Mouse (Mus musculus) limb, embryonic 14.5 days (tissue): ENCODE measurements around the gene Krt72. TPM values are rescaled to one million over a fixed set of nuclear protein-coding genes. Genes with fewer than 3 reads are reported as not detected.

Experiments
- ATAC-seq: fragments of 200-750 bp; cut with Nextera tagmentation; 2 replicates; pipeline ENCODE4 v1.8.0; 2017; ENCODE audit warnings: low read depth, moderate number of reproducible peaks, moderate TSS enrichment; ENCODE audit not compliant: low FRiP score
- DNase-seq: peaks from one replicate; pipeline ENCODE4 v3.0.0-alpha.2; 2015; ENCODE audit warnings: low spot score
- H3K27ac ChIP-seq: fragments of 300-500 bp; sonication (generic); replicated peaks from 2 replicates; pipeline ENCODE4 v1.5.1; 2014; ENCODE audit warnings: low read depth, mild to moderate bottlenecking, low read length, moderate library complexity, mixed read lengths
- H3K27me3 ChIP-seq: fragments of 300-500 bp; sonication (generic); 2 replicates; pipeline ENCODE4 v1.6.1; 2014; ENCODE audit warnings: low read length, mixed read lengths; ENCODE audit not compliant: control insufficient read depth, insufficient read depth
- H3K36me3 ChIP-seq: fragments of 300-500 bp; sonication (generic); 2 replicates; pipeline ENCODE4 v1.6.1; 2014; ENCODE audit warnings: mild to moderate bottlenecking, low read length, moderate library complexity, mixed read lengths; ENCODE audit not compliant: control insufficient read depth, insufficient read depth
- H3K4me1 ChIP-seq: fragments of 300-500 bp; sonication (generic); 2 replicates; pipeline ENCODE4 v1.6.1; 2014; ENCODE audit warnings: antibody characterized with exemption, low read length, mixed read lengths; ENCODE audit not compliant: control insufficient read depth, insufficient read depth
- H3K4me2 ChIP-seq: fragments of 300-500 bp; sonication (generic); replicated peaks from 2 replicates; pipeline ENCODE4 v1.6.1; 2014; ENCODE audit warnings: low read depth, mild to moderate bottlenecking, low read length, moderate library complexity; ENCODE audit not compliant: severe bottlenecking
- H3K4me3 ChIP-seq: fragments of 300-500 bp; sonication (generic); replicated peaks from 2 replicates; pipeline ENCODE4 v1.5.1; 2014; ENCODE audit warnings: low read length
- H3K9ac ChIP-seq: fragments of 300-500 bp; sonication (generic); 2 replicates; pipeline ENCODE4 v1.6.1; 2014; ENCODE audit warnings: mild to moderate bottlenecking, low read depth, low read length, moderate library complexity; ENCODE audit not compliant: severe bottlenecking
- H3K9me3 ChIP-seq: fragments of 300-500 bp; sonication (generic); 2 replicates; pipeline ENCODE4 v1.6.1; 2016; ENCODE audit warnings: low read length; ENCODE audit not compliant: control insufficient read depth
- POLR2A ChIP-seq: fragments of 200-500 bp; IDR thresholded peaks from 2 replicates; pipeline ENCODE4 v1.8.0; 2012; ENCODE audit warnings: inconsistent platforms, mild to moderate bottlenecking, moderate library complexity, borderline replicate concordance; ENCODE audit not compliant: insufficient read depth, insufficient read length; ENCODE audit errors: extremely low read depth
- WGBS: fragments of 180-500 bp; shearing (Covaris S2); extraction: QIAGEN DNeasy Blood & Tissue Kit; methylation state at CpG from one replicate; pipeline ENCODE4 v1.1.7; 2014; 5-methylcytosine and 5-hydroxymethylcytosine counted together
- polyA plus RNA-seq, 2 experiments: library from polyadenylated mRNA; depleted of rRNA in 1 of 2; stranded (reverse) in 1 of 2; unstranded in 1 of 2; fragments of >200 nt; fragmentation: Nextera tagmentation in 1 of 2; extraction: Ambion mirVana in 1 of 2; gene quantifications; 2 replicates each; pipeline versions ENCODE4 v1.2.1 to v1.2.3; 2012 to 2014

Krt72 gene
- polyA plus RNA-seq (2012; rRNA removed) = 0.15 and 0.36 TPM in 2 replicates
- polyA plus RNA-seq (2014; fragmentation: Nextera tagmentation; extraction: Ambion mirVana) = 0.40 and 1.0 TPM in 2 replicates

DNA sequence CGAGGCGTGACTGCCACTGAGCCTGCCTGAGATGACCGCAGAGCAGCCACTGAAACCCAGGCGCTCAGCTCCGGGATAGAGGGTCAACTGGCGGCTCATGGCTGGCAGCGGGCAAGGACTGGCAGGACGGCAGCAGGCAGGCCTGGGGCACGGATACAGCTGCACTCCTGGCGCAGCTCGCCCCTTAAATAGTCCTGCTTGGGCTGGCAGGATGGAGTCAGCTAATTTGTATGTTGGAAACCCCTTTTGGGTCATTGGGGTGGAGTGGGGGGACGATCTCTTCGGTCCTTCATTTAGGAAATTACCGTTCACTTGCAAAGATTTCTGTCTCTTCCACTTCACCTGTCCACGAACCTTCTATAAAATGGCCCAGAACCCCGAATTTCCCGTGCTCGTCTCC, at the start of gene Krt72:
Krt72 (minus strand) TSS at position 101 of the 400 bp plus-strand sequence.
- Histone ChIP-seq H3K36me3 (no peaks in the 10 kb centered on the region), H3K27me3 (no peaks in the 10 kb centered on the region), H3K4me1 (no peaks in the 10 kb centered on the region), H3K27ac (no peak within 1 kb of the TSS), H3K9me3 (no peaks in the 10 kb centered on the region), H3K4me2 (no peak within 1 kb of the TSS), H3K4me3 (no peak within 1 kb of the TSS), H3K9ac (no peak within 1 kb of the TSS)
- DNase-seq = no peak
- WGBS = 87% methylated on average over 18 of the region's 18 CpGs
- no peak for TF ChIP-seq POLR2A
- no peak for ATAC-seq

DNA sequence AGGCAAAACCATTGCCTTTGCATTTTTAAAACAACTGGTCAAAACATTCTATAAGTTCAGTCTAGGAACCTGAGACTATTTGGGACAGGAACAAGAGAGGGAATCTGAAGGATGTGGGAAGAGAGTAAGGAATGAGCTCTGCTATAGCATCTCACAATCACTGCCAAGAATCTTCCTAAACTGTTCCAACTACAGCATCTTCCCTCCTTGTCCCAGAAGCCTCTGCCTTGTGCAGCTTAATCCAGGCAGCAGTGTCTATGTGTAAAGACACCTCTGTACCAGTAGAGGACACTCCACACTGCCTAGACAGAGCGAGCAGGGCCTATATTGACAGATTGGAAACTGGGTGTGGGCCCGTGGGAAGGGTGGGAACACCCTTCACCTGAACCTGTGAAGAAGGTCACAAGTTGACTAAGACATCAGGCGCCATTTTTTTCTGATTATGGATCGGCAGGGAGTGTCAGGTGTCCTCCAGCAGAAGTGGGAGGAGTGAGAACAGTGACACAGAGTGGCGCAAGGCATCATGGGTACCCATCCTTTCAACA, 48.6 kb upstream of the Krt72 start:
- H3K36me3 ChIP-seq = no peaks in the 10 kb centered on the region
- WGBS = 63% methylated on average over 5 of the region's 5 CpGs
- H3K4me3 ChIP-seq = no peak overlapping the region
- no peak for TF ChIP-seq POLR2A
- DNase-seq (no peak), ATAC-seq (no peak)
- H3K27me3 ChIP-seq = no peaks in the 10 kb centered on the region
- no peak overlapping the region for H3K4me2 ChIP-seq
- no peaks in the 10 kb centered on the region for H3K4me1 ChIP-seq
- no peak overlapping the region for H3K27ac ChIP-seq
- H3K9me3 ChIP-seq = no peaks in the 10 kb centered on the region
- H3K9ac ChIP-seq = no peak overlapping the region

DNA sequence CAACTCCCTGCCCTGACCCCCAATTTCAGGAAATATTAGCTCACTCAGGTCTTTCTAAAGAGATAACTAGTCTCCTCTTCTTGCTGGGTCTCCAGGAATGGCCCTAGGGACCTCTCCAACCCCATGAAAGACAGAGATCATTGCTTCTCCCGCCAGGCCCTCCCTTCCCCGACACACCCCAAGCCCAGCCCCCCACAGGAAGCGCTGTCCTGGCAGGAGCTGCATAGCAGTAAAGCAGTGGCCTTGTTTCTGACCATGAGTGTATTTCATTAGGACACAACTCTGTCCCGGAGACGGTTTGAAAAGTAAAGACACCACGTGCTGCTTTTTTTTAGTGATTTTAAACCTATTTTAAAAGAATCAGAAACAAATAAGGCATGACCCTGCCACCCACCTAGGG, 46.9 kb upstream of the Krt72 start:
- Histone ChIP-seq H3K9ac (no peak overlapping the region), H3K27ac (no peak overlapping the region), H3K4me1 (no peaks in the 10 kb centered on the region), H3K9me3 (no peaks in the 10 kb centered on the region), H3K36me3 (no peaks in the 10 kb centered on the region), H3K4me3 (no peak overlapping the region), H3K4me2 (no peak overlapping the region), H3K27me3 (no peaks in the 10 kb centered on the region)
- TF ChIP-seq POLR2A = no peak
- DNase-seq = no peak
- 29% methylated on average over 6 of the region's 6 CpGs for WGBS
- ATAC-seq = no peak

DNA sequence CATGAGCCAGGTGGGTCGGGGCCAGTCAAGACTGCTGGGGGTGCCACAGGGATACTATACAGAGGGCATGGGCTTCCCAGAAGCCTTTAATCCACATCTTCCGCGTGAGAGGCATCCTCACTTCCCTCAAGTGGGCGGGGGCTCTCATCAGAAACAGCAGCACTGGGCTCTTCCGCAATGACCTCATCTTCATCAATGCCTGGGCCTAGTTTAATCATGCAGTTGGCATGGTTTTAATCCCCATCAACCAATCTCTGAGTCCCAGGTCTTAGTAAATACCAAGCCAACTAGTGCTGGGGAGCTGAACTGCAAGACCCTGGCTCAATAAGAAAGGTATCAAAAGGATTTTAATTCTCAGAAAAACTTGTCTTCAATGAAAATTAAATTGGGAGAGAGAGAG, 43.2 kb upstream of the Krt72 start:
- H3K27ac ChIP-seq = no peak overlapping the region
- DNase-seq (no peak), ATAC-seq (no peak)
- no peaks in the 10 kb centered on the region for H3K36me3 ChIP-seq
- H3K4me1 ChIP-seq = no peaks in the 10 kb centered on the region
- no peak overlapping the region for H3K4me2 ChIP-seq
- WGBS = 70% methylated on average over 5 of the region's 5 CpGs
- no peaks in the 10 kb centered on the region for H3K9me3 ChIP-seq
- no peak for TF ChIP-seq POLR2A
- no peak overlapping the region for H3K4me3 ChIP-seq
- H3K9ac ChIP-seq = no peak overlapping the region
- no peaks in the 10 kb centered on the region for H3K27me3 ChIP-seq

DNA sequence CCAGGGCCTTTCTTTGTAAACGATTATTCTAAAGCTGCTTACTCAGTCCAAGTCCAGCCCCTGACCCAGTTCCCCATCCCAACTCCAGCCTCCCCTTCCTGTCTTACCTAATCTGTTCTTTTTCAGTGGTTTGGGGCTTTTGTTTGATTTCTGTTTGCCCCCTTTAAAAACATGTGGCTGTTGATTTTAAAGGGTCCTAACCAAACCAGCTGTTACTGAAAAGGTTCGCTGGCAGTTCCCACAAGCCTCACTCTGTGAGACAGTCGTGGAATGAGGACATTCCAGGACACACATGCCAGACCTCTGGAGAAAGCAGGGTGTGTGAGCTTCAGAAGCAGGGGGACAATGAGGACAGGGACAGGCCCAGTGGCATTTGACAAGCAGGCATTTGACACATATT, 35.5 kb upstream of the Krt72 start:
- Histone ChIP-seq H3K9ac (no peak overlapping the region), H3K4me2 (no peak overlapping the region), H3K27me3 (no peaks in the 10 kb centered on the region), H3K4me1 (peaks cover 6% of the 10 kb centered on the region; the same call in 1 of the 2 replicates), H3K27ac (no peak overlapping the region), H3K36me3 (no peaks in the 10 kb centered on the region), H3K4me3 (no peak overlapping the region), H3K9me3 (no peaks in the 10 kb centered on the region)
- no peak for ATAC-seq
- 14% methylated on average over 3 of the region's 3 CpGs for WGBS
- no peak for TF ChIP-seq POLR2A
- no peak for DNase-seq
